Mouse (Mus musculus): ENCODE data around the gene Lamtor2.

Gene Lamtor2

GRCm38 (mm10) chr3:88543651-88544410 lies 9.0 kb downstream of the Lamtor2 start:
- intact Hi-C loops (cut with DNase I): loop anchor here (5.0 kb wide), 1 partner anchor 58 kb away; no protein-coding TSS in a partner anchor

DNA sequence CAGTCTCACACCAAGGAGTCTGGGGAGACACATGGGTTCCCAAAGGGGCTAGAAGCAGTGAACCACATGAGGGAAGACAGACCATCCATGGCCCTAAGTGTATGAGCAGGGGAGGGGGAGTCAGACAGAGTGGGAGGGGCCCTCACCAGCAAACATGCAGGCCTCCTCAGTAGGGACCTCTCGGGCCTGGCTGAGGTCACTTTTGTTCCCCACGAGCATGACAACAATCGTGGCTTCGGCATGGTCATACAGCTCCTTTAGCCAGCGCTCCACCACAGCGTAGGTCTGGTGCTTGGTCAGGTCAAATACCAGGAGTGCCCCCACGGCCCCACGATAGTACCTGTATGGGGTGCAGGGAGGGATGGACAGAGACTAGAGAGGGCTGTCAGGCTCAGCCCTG lies 9.7 kb downstream of the Lamtor2 start:
- intact Hi-C loops (cut with DNase I): loop anchor here (5.0 kb wide), 1 partner anchor 59 kb away; no protein-coding TSS in a partner anchor

DNA sequence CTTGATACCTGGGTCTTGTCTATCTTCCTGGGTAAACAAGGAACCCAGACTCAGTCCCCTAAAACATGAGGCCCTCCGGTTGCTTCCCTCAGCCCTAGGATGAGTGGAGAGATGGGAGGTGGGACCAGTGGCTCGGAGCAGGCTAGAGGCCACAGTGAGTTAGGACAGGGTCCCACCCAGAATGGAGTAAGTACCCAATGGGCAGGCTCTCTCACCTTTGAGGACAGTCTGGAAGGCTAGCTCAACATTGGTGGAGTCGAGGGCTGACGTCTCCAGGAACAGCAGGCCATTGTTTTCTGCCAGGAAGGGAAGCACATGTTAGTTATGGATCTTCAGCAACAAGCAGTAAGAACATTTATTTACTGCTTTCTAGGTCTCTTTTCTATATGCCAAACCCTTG lies 10.4 kb downstream of the Lamtor2 start:
- intact Hi-C loops (cut with DNase I): loop anchor here (5.0 kb wide), 1 partner anchor 60 kb away; no protein-coding TSS in a partner anchor

DNA sequence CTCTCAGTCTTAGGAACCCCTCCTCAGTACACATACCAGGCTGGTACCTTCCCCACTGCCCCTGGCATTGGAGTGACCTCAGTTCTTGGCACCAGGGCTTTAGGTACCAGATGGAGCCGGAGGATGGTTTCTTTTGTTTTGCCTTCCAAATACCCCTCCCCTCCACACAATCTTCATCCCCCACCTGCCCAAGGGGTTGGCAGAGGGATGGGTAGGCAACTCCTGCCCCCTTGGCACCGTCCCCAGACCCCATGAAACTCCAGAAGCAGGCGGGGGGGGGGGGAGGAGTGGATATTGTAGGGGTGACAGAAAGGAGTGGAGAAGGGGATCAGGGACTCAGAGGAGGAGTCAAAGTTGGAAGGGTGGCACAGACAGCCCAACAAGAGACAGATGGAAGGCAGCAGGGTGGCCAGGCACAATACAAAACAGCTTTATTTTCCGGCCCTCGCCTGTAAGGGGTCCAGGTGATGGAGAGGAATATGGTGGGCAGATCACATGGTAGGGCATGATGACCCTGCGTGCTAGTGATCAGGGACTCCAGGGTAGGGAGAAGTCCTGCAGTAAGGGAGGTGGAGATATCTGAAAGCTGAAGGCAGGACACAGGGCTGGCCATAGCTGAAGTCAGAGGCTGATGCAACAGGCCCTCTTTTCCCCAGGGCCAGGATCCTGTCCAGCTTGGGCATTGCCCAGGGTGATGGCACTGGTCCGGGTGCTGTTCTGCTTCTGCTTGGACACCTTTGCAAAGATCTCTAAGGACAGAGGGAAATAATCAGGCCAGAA lies 11.1 kb downstream of the Lamtor2 start:
- intact Hi-C loops (cut with DNase I): loop anchor here (5.0 kb wide), 1 partner anchor 60 kb away; no protein-coding TSS in a partner anchor

- intact Hi-C loops (cut with DNase I): loop anchor here (5.0 kb wide), 1 partner anchor 62 kb away; no protein-coding TSS in a partner anchor
Observed at GRCm38 (mm10) chr3:88540085-88540484, 12.8 kb downstream of the Lamtor2 start.

GRCm38 (mm10) chr3:88539397-88539796 lies 13.5 kb downstream of the Lamtor2 start:
- intact Hi-C loops (cut with DNase I): no loop called here

GRCm38 (mm10) chr3:88538271-88539145 lies 14.4 kb downstream of the Lamtor2 start:
- intact Hi-C loops (cut with DNase I): no loop called here

DNA sequence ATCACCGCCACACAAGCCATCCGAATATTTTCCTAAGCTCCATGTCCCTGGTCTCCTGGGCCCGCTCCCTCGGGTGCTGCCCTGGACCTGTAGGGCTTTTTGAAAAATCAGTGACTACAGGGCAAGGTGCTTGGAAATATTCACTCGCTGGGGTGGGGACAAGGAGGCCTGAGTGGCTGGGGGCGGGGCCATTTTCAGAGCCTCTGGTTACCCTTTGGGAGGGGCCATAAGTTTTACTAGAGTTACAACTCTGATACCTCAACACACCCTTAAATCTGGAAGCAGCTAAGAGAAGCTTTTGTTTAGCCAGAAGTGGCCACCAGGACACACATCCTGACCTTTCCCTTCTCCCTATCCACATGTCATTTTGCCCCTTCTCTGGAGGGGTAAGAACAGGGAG lies 15.7 kb downstream of the Lamtor2 start:
- intact Hi-C loops (cut with DNase I): no loop called here

DNA sequence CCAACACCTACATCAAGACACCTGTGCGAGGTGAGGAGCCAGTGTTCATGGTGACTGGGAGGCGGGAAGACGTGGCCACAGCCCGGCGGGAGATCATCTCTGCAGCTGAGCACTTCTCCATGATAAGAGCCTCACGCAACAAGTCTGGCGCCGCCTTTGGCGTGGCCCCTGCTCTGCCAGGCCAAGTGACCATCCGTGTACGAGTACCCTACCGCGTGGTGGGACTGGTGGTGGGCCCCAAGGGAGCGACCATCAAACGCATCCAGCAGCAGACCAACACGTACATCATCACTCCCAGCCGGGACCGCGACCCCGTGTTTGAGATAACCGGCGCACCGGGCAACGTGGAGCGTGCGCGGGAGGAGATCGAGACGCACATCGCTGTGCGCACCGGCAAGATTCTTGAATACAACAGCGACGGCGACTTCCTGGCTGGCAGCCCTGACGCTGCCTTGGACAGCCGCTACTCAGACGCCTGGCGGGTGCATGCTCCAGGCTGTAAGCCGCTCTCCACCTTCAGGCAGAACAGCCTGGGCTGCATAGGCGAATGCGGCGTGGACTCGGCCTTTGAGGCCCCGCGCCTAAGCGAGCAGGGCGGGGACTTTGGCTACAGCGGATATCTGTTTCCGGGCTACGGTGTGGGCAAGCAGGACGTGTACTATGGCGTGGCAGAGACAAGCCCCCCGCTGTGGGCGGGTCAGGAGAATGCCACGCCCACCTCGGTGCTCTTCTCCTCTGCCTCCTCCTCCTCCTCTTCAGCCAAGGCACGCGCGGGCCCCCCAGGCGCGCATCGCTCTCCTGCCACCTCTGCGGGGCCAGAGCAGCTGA lies 16.6 kb downstream of the Lamtor2 start:
- intact Hi-C loops (cut with DNase I): no loop called here

GRCm38 (mm10) chr3:88535527-88535926 lies 17.3 kb downstream of the Lamtor2 start:
- intact Hi-C loops (cut with DNase I): no loop called here

DNA sequence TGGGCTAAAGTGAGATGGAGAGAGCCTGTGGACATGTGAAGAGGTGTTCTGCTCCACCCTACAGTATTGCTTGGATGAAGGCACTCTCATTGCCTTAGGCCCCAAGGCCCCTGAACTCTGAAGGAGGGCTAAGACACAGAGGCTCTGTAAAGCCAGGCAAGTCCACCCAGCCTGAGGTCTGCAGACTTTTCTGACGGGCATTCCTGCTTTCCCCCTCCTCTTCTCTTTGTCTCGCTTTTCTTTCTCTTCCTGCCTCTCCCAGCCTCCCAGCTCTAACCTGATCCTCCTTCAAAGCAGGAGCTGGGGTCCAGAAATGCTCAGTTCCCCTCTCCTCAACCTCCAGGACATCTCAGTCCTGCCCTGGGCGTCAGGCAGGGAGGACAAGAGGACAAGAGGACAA lies 17.9 kb downstream of the Lamtor2 start:
- intact Hi-C loops (cut with DNase I): no loop called here

GRCm38 (mm10) chr3:88533706-88534105 lies 19.2 kb downstream of the Lamtor2 start:
- intact Hi-C loops (cut with DNase I): no loop called here

DNA sequence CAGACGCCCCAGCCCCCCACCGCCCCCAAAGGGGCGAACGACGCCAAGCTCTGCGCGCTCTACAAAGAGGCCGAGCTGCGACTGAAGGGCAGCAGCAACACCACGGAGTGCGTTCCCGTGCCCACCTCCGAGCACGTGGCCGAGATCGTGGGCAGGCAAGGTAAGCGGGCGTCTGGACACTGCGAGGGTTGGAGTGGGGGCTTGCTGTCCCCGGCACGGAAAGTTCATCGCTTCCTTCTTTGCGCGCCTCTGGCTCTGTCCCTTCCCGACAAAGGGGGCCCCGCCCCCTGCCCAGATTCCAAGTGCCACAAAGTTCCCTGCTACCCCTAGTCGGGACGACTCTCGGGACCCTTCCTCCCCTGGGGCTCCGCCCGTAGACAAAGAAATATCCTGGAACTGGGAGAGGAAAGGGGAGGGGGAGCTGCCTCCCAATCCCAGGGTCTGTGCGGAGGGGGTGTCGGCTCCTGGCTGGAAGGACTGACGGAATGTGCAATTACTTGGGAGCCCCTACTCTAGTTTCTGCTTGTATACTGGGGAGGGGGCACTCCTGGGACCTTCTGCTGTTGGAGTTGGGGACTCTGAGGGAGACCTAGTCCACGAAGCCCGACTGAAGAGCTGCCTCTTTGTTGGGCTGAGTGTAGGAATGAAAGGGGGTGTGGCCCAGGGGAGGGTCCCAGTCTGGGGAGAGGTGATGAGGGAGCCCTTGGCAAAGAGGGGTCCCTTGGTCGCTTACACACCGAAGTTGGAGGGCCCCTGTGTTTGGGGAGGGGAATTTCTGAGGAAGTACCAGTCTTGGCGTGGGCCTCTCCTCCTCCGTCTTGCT lies 20.0 kb downstream of the Lamtor2 start:
- intact Hi-C loops (cut with DNase I): no loop called here

- intact Hi-C loops (cut with DNase I): no loop called here
Observed at GRCm38 (mm10) chr3:88532299-88532674, 20.6 kb downstream of the Lamtor2 start, which contains the start of gene Mex3a. Mex3a (plus strand) TSS chr3:88532395.

DNA sequence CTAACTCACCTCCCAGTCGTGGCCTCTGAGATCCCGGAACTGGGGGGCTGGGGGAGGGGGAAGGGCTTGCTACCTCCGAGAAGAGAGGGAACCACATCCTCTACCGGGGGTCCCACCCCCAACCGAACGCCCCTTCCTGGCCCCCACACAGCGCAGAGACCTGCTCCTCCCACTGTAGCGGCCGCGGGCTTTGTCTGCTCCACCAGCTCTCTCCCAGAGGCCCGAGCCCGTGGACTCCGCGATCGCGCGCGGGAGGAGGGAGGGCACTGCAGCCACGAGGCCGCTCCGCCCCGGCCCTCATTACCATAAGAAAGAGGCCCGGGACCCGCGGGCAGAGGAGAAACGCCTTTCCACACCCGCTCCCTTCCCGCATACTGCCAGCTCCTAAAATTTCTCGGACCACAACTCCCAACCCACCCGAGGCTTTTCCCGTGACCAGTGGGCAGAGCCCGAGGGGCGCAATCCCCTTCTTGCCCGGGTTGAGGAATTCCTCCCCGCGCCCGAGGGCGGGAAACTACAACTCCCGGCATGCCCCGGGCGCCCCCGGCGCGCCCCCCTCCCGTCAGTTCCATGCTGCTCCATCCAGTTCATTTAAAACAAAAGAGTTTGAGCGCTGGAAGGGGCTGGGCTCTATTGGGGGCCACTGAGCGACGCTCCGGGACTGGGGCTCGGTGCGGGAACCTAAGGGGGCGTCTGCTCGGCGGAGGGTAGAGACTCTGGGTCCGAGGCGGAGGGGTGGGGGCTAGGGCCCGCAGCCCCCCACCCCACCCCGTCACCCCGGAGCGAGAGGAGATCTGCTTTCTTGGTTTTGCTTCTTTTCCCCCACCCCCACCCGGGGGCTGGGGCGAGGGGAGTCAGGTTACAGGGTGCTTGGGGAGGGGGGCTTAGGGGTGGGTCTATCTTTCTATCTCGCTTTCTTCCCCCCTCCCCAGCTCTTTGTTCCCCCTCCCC lies 21.3 kb downstream of the Lamtor2 start:
- intact Hi-C loops (cut with DNase I): no loop called here

DNA sequence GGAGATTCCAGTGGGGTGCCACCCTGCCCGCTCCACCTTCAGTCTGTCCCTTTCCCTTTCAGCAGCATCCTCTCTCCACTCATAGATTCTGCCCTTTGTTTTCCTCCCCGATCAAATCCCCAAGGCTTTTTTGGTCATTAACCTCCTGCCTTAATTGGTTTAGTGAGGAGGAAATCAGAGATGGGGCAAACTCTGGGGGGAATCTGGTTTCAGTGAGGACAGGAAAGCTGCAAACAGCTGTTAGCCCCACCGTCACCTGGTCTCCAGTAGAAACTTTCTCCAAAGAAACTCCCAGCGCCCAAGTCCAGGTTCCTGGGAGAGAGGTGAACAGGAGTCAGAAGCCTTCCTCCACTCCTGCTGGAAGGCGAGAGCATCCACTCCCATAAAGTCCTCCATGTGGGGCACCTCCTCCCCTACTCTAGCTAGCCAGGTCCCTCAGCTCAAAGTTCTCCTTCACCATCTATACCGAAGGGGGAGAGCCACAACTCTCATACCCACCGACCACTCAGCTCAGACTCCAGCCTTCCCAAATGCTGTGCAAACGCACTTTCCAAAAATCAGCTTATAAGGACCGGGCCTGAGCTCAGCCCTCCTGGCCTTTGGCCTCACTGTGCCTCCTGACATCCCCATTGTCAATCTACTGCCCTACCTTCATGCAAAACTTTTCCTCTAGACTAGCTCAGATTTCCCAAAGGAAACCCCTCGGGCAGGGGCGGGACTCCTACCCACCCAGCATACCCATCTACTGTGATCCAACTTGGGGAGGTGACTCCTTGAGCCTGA lies 22.6 kb downstream of the Lamtor2 start:
- intact Hi-C loops (cut with DNase I): no loop called here

DNA sequence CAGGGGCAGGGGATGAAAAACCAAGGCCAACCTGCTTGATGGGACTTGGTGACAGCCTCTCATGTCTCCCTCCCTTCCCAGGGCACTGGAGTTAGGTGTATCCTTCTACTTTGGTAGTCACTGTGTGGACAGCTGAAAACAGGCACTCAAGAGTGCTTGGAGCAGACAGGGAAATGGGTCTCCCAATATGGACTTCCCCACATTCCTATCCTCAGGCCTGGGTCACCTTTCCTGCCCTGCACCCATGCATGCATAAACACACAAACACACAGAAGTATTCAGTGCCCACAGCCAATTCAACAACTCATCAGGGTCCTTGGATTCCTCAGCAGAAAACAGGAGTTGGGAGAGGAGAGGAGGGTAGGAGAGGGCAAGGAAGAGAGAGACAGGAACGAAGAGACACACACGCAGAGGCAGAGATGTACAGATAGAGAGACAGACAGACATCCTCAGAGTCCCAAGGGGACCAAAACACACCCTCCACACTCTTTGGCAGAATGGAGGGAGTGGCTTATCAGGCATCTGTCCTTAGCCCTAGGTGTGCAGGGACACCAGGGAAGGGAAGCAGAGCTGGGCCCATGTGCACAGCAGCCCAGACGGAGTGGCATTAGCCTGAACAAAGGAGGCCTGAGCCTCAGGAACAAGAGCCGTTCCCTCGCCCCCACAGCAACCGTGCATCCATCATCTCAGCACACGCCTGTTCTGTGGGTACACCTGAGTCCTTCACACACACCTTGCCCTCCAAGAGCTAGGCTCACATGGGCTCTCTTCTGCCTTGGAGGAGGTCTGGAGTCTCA lies 23.5 kb downstream of the Lamtor2 start:
- intact Hi-C loops (cut with DNase I): loop anchor here (5.0 kb wide), 1 partner anchor 122 kb away; no protein-coding TSS in a partner anchor

Measured in adrenal gland (tissue).